Comparison of ENCODE assay signal across 8 mouse cellular contexts in the genomic region with DNA sequence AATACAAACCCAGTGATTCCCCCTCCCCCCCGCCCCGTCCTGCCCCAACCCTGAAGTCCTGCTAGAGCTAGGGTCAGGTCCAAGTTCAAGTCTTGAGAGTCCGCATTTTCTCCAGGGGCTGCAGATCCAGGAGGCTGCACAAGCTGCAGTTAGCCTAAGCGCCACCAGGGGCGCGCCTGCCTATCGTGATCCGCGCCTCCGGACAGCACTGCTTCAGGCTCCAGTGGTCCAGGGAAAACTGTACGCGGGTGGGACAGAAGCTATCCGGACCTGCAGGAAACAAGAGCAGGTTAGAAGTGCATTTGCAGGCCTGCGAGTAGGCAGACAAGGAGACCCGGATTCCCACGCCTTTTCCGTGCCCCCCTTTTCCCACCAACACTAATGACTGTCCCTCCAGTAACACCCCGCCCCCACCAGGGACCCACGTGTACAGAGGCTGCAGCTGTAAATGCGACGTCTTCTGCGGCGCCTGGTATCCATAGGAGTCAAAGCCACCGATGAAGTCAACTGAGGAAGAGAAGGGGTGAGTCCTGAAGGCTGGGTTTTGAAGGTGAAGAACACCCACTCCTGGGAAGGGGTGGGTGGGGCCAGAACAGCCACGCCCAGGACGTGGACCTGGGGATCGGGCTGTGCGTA. TPM values are rescaled to one million over a fixed set of nuclear protein-coding genes. Genes with fewer than 3 reads are reported as not detected.
DNase-seq lines count a peak whose midpoint lies in the region; ATAC-seq and TF ChIP-seq lines count a peak whose summit lies in the region.

No protein-coding gene starts in this region.

- H3K27me3 ChIP-seq in embryonic facial prominence, embryonic 13.5 days, result no peaks in the 10 kb centered on the region
- H3K27me3 ChIP-seq in heart, adult 2 months (ENCODE audit: control insufficient read depth, insufficient read depth, low read length), result no peaks in the 10 kb centered on the region
- no peaks in the 10 kb centered on the region for H3K27me3 ChIP-seq in kidney, adult 2 months (replicated peaks; ENCODE audit: control insufficient read depth, insufficient read depth, low read length)
- H3K27me3 ChIP-seq in midbrain, postnatal 0 days (ENCODE audit: insufficient read depth, low read length), result no peaks in the 10 kb centered on the region

- 20% methylated on average over 28 of the region's 28 CpGs for WGBS in embryonic facial prominence, embryonic 13.5 days
- 7% methylated on average over 28 of the region's 28 CpGs for WGBS in heart, adult 2 months
- WGBS in kidney, adult 2 months, result 12% methylated on average over 28 of the region's 28 CpGs
- 24% methylated on average over 28 of the region's 28 CpGs for WGBS in midbrain, postnatal 0 days

- H3K4me3 ChIP-seq in embryonic facial prominence, embryonic 13.5 days, result peak overlapping the region; percentile 19; the same call in 1 of the 2 replicates
- no peak overlapping the region for H3K4me3 ChIP-seq in heart, adult 2 months
- no peak overlapping the region for H3K4me3 ChIP-seq in kidney, adult 2 months (ENCODE audit: insufficient read depth, low read depth, low read length)
- no peak overlapping the region for H3K4me3 ChIP-seq in midbrain, postnatal 0 days (ENCODE audit: low read depth, low read length)

- H3K36me3 ChIP-seq in embryonic facial prominence, embryonic 13.5 days, result peaks cover 15% of the 10 kb centered on the region
- no peaks in the 10 kb centered on the region for H3K36me3 ChIP-seq in heart, adult 2 months (ENCODE audit: control insufficient read depth, insufficient read depth, low read length)
- no peaks in the 10 kb centered on the region for H3K36me3 ChIP-seq in kidney, adult 2 months (ENCODE audit: control insufficient read depth, insufficient read depth, low read length)
- peaks cover 12% of the 10 kb centered on the region for H3K36me3 ChIP-seq in midbrain, postnatal 0 days (ENCODE audit: insufficient read depth, low read length)

- DNase-seq in layer of hippocampus, adult 11-12 months (ENCODE audit: low spot score), result peak; percentile 80
- no peak for DNase-seq in layer of hippocampus, adult 9-10 months (ENCODE audit: low spot score)
- peak; percentile 71 to 84 for DNase-seq in heart, adult 2 months
- peak; percentile 77 for DNase-seq in kidney, adult 2 months
- DNase-seq in liver, result peak; percentile 72
- DNase-seq in midbrain, postnatal 0 days (ENCODE audit: low spot score), result peak; percentile 76
- DNase-seq in spleen, postnatal 4 days (ENCODE audit: low spot score in 2 of 2), result peak; percentile 68 to 92

- TF ChIP-seq CTCF in heart, adult 2 months (IDR thresholded peaks at IDR 0.05), result peak; percentile 83
- TF ChIP-seq CTCF in kidney, adult 2 months (conservative IDR thresholded peaks at IDR 0.05; ENCODE audit: insufficient read depth, insufficient read length, low read depth, low read length), result peak; percentile 79
- TF ChIP-seq CTCF in midbrain, postnatal 0 days (IDR thresholded peaks at IDR 0.05), result peak; percentile 84

- TF ChIP-seq EP300 in heart, adult 2 months (IDR thresholded peaks at IDR 0.05; ENCODE audit: insufficient read depth, low read depth, low read length), result no peak

- no peak overlapping the region for H3K9ac ChIP-seq in embryonic facial prominence, embryonic 13.5 days
- no peak overlapping the region for H3K9ac ChIP-seq in heart, adult 2 months (ENCODE audit: low read depth, low read length)
- no peak overlapping the region for H3K9ac ChIP-seq in midbrain, postnatal 0 days (replicated peaks; ENCODE audit: low read length, poor library complexity, severe bottlenecking)

- no peak overlapping the region for H3K27ac ChIP-seq in embryonic facial prominence, embryonic 13.5 days
- no peak overlapping the region for H3K27ac ChIP-seq in heart, adult 2 months
- H3K27ac ChIP-seq in kidney, adult 2 months (ENCODE audit: insufficient read depth, low read depth, low read length), result no peak overlapping the region
- H3K27ac ChIP-seq in midbrain, postnatal 0 days (ENCODE audit: low read depth, low read length), result no peak overlapping the region

- intact Hi-C loops in heart, adult 2 months (cut with DNase I), result no loop called here

- H3K4me2 ChIP-seq in embryonic facial prominence, embryonic 13.5 days, result peak overlapping the region; percentile 53
- peak overlapping the region; percentile 32 for H3K4me2 ChIP-seq in midbrain, postnatal 0 days (ENCODE audit: low read depth, low read length, poor library complexity, severe bottlenecking)

- 0 out of 2 replicates have a peak, but pooled peaks have one; percentile 7 for ATAC-seq in embryonic facial prominence, embryonic 13.5 days (ENCODE audit: insufficient number of reproducible peaks, insufficient read depth, low FRiP score, low TSS enrichment, low read depth)
- peak; percentile 53 for ATAC-seq in midbrain, postnatal 0 days (ENCODE audit: low FRiP score)

- H3K4me1 ChIP-seq in embryonic facial prominence, embryonic 13.5 days, result peaks cover 5% of the 10 kb centered on the region; the same call in 1 of the 2 replicates
- no peaks in the 10 kb centered on the region for H3K4me1 ChIP-seq in heart, adult 2 months (ENCODE audit: control insufficient read depth, insufficient read depth, low read length)
- 0 out of 2 replicates have a peak, but pooled peaks cover 4% of the 10 kb centered on the region for H3K4me1 ChIP-seq in kidney, adult 2 months (ENCODE audit: control insufficient read depth, insufficient read depth, low read length)
- H3K4me1 ChIP-seq in midbrain, postnatal 0 days (ENCODE audit: insufficient read depth, low read length), result no peaks in the 10 kb centered on the region

- H3K9me3 ChIP-seq in embryonic facial prominence, embryonic 13.5 days, result no peaks in the 10 kb centered on the region
- no peaks in the 10 kb centered on the region for H3K9me3 ChIP-seq in midbrain, postnatal 0 days (ENCODE audit: low read length)

- TF ChIP-seq POLR2A in heart, adult 2 months (IDR thresholded peaks at IDR 0.05; ENCODE audit: insufficient read depth, low read depth, low read length), result no peak
- TF ChIP-seq POLR2A in kidney, adult 2 months (IDR thresholded peaks at IDR 0.05; ENCODE audit: low read depth, low read length), result no peak

- no peaks in the 10 kb centered on the region for H3K79me2 ChIP-seq in heart, adult 2 months (replicated peaks; ENCODE audit: control insufficient read depth, insufficient read depth, low read length)

RNA-seq across cellular contexts. Expression of a gene that starts 42.2 kb away (rescaled TPM):
- polyA plus RNA-seq in embryonic facial prominence, embryonic 13.5 days (2015; fragmentation: Nextera tagmentation; extraction: Ambion mirVana), result 1.6 and 2.7 TPM in 2 replicates
- 1 to 10 TPM; 5.6 to 7.0 TPM for total RNA-seq in heart, adult 2 months (2021)
- 16.7 and 26.2 TPM in 2 replicates for polyA plus RNA-seq in heart, adult 2 months (2012; rRNA removed)
- polyA plus RNA-seq in kidney, adult 2 months (2012; rRNA removed), result 25.7 and 29.3 TPM in 2 replicates
- 245 and 267 TPM in 2 replicates for total RNA-seq in midbrain, postnatal 0 days (2014; rRNA removed)
- polyA plus RNA-seq in midbrain, postnatal 0 days (2015; fragmentation: Nextera tagmentation; extraction: Ambion mirVana), result 8.2 and 10.2 TPM in 2 replicates
